Mouse (Mus musculus): ENCODE measurements around the gene Slc7a5.

Gene Slc7a5

DNA sequence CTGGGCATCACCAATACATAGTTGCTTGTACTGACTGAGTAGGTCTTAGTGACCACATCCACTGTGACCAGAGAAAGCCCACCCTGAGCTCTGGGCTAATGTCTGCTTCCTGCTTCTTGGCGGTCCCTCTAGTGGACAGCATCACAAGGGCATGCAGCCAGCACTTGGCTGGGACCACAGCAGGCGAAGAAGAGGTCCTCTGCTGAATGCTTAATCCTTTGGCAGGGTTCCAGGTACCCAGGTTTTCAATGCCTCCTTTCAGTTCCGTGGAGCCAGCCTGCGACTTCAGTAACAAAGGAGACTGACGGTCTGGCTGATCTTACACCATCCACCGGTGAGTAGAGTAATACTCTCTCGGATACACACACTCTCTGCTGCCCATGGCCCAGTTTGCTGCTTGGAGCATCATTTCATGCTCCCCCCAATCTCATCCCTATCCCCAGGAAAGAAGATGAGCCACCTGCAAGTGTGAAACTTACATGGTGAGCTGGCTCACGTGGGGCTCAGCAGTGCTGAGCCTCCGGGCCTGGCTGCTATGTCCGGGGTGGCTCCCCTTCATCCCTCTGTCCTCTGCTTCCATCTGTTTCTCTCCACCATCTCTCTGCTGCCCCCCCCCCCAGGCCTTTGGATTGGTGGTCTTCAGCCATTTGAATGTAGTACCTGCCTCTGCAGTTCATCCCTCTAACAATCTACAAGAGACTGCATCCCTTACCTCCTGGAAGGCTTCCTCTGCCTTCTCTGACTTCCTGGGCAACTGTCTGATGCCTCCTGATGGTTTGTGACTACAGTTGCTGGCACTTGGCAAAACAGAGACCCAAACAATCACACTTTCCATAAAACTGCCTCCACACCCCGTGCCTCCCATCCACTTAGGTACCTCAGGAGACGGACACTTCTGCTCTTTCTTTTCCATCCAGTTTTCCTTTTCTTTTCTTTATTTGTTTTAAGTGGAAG is 28.1 kb upstream of the Slc7a5 start:
- peak; percentile 85 for DNase-seq

GRCm38 (mm10) chr8:121934923-121935322 is 27.4 kb upstream of the Slc7a5 start:
- DNase-seq: no peak

- no peak for DNase-seq
These were observed 27.0 kb upstream of the Slc7a5 start for GRCm38 (mm10) chr8:121934506-121934905.

DNA sequence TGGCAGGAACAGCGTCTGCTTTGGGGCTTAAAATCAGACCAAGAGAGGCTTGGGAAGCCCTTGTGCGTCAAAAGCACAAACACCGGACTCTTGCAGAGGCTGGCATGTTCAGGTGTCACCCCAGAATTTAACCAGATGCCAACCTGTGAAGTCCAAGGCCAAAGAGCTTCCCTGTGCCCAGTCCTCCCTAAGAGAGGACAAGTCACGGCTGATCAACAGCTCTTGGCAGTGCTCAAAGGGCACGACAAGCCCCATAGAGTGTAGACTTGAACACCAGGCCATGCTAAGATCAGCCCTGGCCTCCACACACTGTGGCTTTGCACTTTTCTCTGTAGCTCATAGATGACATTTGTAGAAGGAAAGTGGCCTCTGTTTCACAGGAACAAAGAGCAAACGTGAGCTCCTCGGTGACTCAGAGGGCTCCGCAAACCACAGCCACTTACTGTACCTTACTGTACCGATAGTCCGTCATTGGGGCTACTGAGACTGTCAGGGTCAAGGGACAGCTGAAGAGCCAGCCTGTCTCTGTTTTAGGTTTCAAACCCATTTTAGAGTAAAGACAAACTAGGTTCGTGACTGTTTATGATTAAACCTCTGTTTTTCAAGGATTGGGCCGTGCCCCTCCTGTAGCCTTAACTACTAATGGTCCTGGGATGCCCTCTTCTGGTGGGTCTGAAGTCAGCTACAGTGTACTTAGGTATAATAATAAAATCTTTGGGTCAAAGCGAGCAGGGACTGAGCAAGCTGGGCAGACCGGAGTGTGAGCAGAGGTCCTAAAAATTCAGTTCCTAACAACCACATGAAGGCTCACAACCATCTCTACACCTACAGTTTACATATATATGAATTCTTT is 25.4 kb upstream of the Slc7a5 start:
- DNase-seq: no peak

- no peak for DNase-seq
These were observed 24.7 kb upstream of the Slc7a5 start for GRCm38 (mm10) chr8:121932026-121932667.

DNA sequence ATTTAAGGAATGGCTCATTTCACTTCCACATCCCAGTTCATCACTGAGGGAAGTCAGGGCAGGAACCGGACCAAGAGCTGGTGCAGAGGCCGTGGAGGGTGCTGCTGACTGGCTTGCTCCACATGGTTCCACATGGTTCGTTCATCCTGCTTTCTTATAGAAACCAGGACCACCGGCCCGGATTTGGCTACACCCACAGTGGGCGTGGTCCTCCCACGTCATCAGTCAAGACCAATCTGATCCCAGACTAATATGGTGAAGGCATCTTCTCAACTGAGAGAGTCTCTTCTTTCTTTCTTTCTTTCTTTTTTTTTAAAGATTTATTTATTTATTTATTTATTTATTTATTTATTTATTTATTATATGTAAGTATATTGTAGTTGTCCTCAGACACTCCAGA is 24.1 kb upstream of the Slc7a5 start:
- DNase-seq: no peak

GRCm38 (mm10) chr8:121930047-121930446 is 22.6 kb upstream of the Slc7a5 start:
- no peak for DNase-seq

DNA sequence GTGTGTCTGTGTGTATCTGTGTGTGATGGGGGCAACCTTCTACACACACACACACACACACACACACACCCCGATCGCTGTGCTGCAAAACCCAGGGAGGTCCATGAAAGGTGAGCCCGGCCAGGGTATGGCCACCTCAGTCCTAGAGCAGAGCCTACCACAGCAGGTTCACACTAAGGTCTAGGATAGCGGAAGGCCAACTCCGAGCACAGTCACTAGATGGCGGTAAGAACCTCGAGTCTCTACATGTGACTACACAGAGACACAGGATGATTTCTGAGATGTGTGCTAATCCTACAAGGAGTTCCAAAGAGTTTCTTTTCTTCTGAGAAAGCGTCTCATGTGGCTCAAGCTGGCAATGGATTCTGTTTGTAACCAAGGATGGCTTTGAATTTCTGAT is 19.8 kb upstream of the Slc7a5 start:
- DNase-seq: no peak

- DNase-seq: no peak
These were observed 18.8 kb upstream of the Slc7a5 start for GRCm38 (mm10) chr8:121926266-121926665.

- peak; percentile 64 for DNase-seq
These were observed 18.1 kb upstream of the Slc7a5 start for GRCm38 (mm10) chr8:121925624-121926023.

DNA sequence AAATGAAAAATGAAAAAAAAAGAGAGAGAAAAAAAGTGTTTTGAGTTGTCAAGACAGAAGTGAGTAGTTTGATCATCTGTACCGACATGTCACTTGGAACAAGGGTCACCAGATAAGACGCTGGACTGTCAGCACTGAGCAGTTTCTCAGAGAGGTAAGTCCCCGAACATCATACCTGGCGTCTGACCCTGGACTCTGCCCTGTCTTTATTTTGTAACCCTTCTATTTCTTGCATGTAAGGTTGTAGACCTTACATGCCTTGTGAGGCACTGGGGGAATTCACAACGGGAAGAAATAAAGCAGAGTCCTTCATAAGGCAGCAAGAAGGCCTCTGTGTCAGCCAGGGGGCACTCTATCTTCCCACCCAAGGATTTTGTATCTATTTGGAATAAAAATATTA is 17.2 kb upstream of the Slc7a5 start:
- DNase-seq: no peak

DNA sequence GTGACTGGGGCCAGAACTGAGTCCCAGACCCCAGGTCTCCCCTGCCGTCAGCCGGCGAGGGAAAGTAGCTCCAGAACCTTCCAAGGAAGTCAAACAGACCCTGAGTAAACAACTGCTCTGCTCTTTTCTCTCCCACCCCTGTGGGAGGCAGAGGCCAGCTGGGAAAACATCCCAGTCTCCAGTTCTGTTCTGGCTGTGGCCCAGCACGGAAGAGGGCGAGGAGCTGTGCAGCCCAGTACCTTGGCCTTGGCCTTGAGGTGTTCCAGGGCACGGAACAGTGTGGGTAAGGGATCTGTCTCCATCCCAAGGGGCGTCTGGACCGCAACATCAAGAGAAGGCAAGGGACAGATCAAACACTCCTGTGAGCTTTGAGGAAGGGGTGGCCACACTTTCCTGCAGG is 14.6 kb upstream of the Slc7a5 start:
- no peak for DNase-seq

DNA sequence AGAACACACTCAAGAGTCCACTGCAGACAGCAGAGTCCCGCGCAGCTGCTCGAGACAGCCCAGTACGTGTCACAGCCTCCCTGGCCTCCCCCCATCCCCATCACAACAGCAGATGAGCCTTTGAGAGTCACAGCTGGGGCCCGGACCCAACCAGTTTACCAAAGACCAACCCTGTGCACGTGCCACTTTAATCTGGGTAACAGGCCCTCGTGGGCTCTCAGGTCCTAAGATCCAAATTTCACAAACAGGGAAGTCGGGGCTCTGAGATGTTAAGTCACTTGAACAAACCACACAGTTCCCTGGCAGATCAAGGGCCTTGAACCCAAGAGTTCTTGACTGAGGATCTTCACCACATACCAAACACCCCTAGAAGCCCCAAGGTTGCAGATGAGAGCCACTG is 14.1 kb upstream of the Slc7a5 start:
- DNase-seq: no peak

- DNase-seq: no peak
These were observed 12.2 kb upstream of the Slc7a5 start for GRCm38 (mm10) chr8:121919731-121920130.

- no peak for DNase-seq
These were observed 11.7 kb upstream of the Slc7a5 start for GRCm38 (mm10) chr8:121919158-121919557.

DNA sequence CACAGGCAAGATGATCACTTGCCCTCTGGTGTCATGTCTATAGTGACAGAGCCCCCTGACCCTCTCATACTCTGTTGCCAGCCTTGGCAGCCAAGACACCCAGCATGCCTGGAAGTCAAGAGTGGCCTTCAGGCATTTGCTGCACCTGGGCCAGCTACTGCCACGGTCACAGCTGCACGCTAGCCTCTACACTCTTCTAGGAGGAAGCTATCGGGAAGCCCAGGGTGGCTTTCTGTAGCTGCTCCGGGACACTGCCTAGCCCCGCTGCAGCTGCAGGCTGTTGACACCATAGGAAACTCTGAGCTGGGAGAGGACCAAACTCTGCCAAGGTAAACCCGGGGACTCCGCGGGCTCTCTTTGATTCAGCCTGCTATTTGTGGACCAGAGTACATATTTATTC is 5.9 kb upstream of the Slc7a5 start:
- no peak for DNase-seq

DNA sequence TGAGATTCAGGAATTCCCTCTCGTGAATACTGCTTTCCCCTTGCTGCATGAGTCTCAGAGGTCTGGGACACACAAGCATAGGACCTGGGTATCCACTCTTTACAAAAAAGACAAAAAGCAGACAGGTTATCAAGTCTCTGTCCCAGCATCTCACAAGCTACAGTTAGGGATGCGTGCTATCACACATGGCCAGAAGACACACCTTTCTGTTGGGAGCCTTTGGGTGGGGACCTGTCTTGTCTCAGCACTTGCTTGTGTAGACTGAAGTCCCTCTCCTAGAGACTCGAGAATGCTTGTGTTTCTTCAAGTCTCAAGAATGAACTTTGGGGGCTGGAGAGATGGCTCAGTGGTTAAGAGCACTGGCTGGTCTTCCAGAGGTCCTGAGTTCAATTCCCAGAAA is 5.3 kb upstream of the Slc7a5 start:
- no peak for DNase-seq

GRCm38 (mm10) chr8:121911987-121912386 is 4.5 kb upstream of the Slc7a5 start:
- no peak for DNase-seq

GRCm38 (mm10) chr8:121911400-121911799 is 3.9 kb upstream of the Slc7a5 start:
- no peak for DNase-seq

DNA sequence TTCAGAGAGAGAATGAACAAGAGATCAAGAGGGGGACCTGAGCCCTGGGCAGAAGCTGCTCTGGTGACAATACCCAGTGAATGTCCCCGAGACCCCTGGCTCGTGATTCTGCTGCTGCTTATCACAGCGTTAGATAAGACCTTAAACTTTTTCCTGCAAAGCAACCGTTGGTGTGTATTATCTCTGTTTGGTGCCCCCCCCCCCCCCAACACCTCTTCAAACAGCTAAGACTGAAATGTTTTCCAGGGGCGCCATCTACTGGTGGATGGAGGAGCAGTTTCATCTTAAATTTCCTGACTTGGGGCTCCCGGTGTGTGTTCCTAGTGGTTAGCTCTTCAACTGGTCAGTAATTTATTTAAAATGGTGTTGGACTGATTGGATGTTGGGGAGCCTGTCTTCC is 2.2 kb upstream of the Slc7a5 start:
- DNase-seq: peak; percentile 75

DNA sequence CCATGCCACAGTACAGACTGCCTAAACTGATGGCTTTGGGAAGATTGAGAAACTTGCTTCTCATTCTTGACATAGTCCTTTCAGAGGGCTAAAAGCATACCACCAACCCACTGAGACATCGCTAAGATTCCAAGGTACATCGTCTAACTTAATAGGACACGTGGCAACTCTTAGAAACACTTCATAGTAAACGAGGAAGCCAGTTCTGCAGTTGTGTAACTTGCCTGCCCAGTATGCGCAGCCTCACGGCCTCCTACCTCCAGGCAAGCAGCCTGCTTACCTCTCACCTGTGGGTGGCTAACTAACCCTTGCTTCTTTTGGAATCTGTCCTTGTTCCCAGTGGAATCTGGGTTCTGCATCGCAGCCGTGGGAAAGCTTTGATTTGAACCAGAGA is 1.7 kb upstream of the Slc7a5 start:
- no peak for DNase-seq

DNA sequence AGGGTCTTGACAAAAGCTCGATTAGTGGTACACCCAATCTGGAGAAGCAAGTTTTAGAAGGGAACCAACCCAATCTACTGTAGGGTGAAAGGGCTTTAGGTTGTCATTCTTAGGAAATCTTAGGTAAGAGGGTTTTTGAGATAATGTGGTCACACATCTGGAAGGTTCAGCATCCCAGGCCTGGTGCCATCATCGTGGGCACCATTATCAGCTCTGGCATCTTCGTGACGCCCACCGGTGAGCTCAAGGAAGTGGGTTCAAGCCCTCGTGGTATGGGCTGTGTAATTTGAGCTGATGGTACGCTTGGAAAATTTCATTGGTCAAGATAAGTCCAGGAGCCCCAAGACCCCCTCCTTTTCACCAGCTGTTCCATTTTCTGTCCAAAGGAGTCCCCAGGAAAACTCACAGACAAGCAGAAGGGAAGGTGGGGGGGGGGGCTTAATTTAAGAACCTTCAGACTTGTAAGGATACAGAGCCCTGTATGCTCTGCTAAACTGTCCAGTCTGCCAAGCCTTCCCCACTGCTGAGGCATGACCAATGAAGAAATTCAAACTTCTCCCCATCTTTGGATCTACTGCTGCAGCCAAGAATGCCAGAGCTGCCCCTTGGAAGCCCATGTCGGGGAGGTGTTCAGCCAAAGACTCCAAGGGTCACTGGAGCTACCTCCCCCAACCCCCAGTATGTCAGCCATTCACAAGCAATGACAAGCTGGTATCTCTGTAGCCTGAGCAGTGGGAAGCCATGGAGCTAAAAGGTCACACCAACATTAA is 1.1 kb upstream of the Slc7a5 start:
- peak; percentile 53 for DNase-seq

All from cerebellum, adult 9-11 months (tissue).